Mouse (Mus musculus): ENCODE data around the gene Pigv.

The Pigv gene

GRCm38 (mm10) chr4:133611815-133612214 lies 60.6 kb downstream of the Pigv start:
- no peak for DNase-seq

Measured in kidney, adult 9 months (tissue).